Mouse (Mus musculus) embryonic facial prominence, embryonic 14.5 days (tissue): ENCODE measurements around the gene Hnf1a. TPM values are rescaled to one million over a fixed set of nuclear protein-coding genes. Genes with fewer than 3 reads are reported as not detected.

Source experiments
- ATAC-seq: fragments of 200-750 bp; cut with Nextera tagmentation; 2 replicates; pipeline ENCODE4 v1.8.0; 2017; ENCODE audit warnings: low read depth, moderate number of reproducible peaks, moderate TSS enrichment
- DNase-seq: peaks from one replicate; pipeline ENCODE4 v3.0.0-alpha.2; 2015; ENCODE audit warnings: low spot score
- H3K27ac ChIP-seq: fragments of 300-500 bp; sonication (generic); replicated peaks from 2 replicates; pipeline ENCODE4 v1.5.1; 2014; ENCODE audit warnings: low read depth, mild to moderate bottlenecking, low read length, moderate library complexity
- H3K27me3 ChIP-seq: fragments of 300-500 bp; sonication (generic); replicated peaks from 2 replicates; pipeline ENCODE4 v1.6.1; 2014; ENCODE audit warnings: low read length; ENCODE audit not compliant: control insufficient read depth, insufficient read depth
- H3K36me3 ChIP-seq: fragments of 300-500 bp; sonication (generic); 2 replicates; pipeline ENCODE4 v1.6.1; 2014; ENCODE audit warnings: low read length, mixed read lengths; ENCODE audit not compliant: control insufficient read depth, insufficient read depth
- H3K4me1 ChIP-seq: fragments of 300-500 bp; sonication (generic); 2 replicates; pipeline ENCODE4 v1.6.1; 2014; ENCODE audit warnings: antibody characterized with exemption, low read length; ENCODE audit not compliant: control insufficient read depth, insufficient read depth
- H3K4me2 ChIP-seq: fragments of 300-500 bp; sonication (generic); 2 replicates; pipeline ENCODE4 v1.6.1; 2014; ENCODE audit warnings: low read depth, mild to moderate bottlenecking, low read length, moderate library complexity, mixed read lengths
- H3K4me3 ChIP-seq: fragments of 300-500 bp; sonication (generic); 2 replicates; pipeline ENCODE4 v1.5.1; 2014; ENCODE audit warnings: low read depth, mild to moderate bottlenecking, low read length
- H3K9ac ChIP-seq: fragments of 300-500 bp; sonication (generic); 2 replicates; pipeline ENCODE4 v1.6.1; 2014; ENCODE audit warnings: low read depth, mild to moderate bottlenecking, low read length, moderate library complexity, mixed read lengths
- H3K9me3 ChIP-seq: fragments of 300-500 bp; sonication (generic); 2 replicates; pipeline ENCODE4 v1.6.1; 2016; ENCODE audit warnings: low read length; ENCODE audit not compliant: control insufficient read depth
- WGBS: fragments of 180-500 bp; shearing (Covaris S2); extraction: QIAGEN DNeasy Blood & Tissue Kit; methylation state at CpG from one replicate; pipeline ENCODE4 v1.1.7; 2014; 5-methylcytosine and 5-hydroxymethylcytosine counted together
- polyA plus RNA-seq: library from polyadenylated mRNA; unstranded; fragments of >200 nt; fragmentation: Nextera tagmentation; extraction: Ambion mirVana; gene quantifications from 2 replicates; pipeline ENCODE4 v1.2.1, GENCODE M21; 2014

The Hnf1a gene
- polyA plus RNA-seq, 1 experiment from 2014 or later = 0.10 TPM

- Histone ChIP-seq H3K36me3 (no peaks in the 10 kb centered on the region), H3K4me1 (no peaks in the 10 kb centered on the region; the same call in 1 of the 2 replicates), H3K9me3 (no peaks in the 10 kb centered on the region), H3K4me3 (no peak overlapping the region), H3K27ac (no peak overlapping the region; the same call in 1 of the 2 replicates), H3K9ac (no peak overlapping the region; the same call in 1 of the 2 replicates), H3K4me2 (no peak overlapping the region), H3K27me3 (no peaks in the 10 kb centered on the region)
- ATAC-seq (peak; percentile 77; the same call in 1 of the 2 replicates), DNase-seq (peak; percentile 63)
- 64% methylated on average over 2 of the region's 2 CpGs for WGBS
Measured at GRCm38 (mm10) chr5:115000503-115000902, 29.6 kb upstream of the Hnf1a start.

GRCm38 (mm10) chr5:114997327-114997726 lies 26.4 kb upstream of the Hnf1a start:
- no peak overlapping the region for H3K4me2 ChIP-seq
- H3K4me3 ChIP-seq = no peak overlapping the region
- H3K4me1 ChIP-seq = peaks cover 4% of the 10 kb centered on the region; the same call in 1 of the 2 replicates
- 74% methylated on average over 6 of the region's 6 CpGs for WGBS
- DNase-seq (no peak), ATAC-seq (no peak)
- no peaks in the 10 kb centered on the region for H3K27me3 ChIP-seq
- no peaks in the 10 kb centered on the region for H3K9me3 ChIP-seq
- H3K36me3 ChIP-seq = no peaks in the 10 kb centered on the region
- no peak overlapping the region for H3K9ac ChIP-seq
- H3K27ac ChIP-seq = no peak overlapping the region

GRCm38 (mm10) chr5:114996447-114996846 lies 25.6 kb upstream of the Hnf1a start:
- ATAC-seq = no peak
- H3K27ac ChIP-seq = no peak overlapping the region
- H3K27me3 ChIP-seq = no peaks in the 10 kb centered on the region
- no peak overlapping the region for H3K4me2 ChIP-seq
- H3K4me3 ChIP-seq = no peak overlapping the region
- no peak overlapping the region for H3K9ac ChIP-seq
- WGBS = 83% methylated on average over 16 of the region's 16 CpGs
- no peaks in the 10 kb centered on the region for H3K9me3 ChIP-seq
- no peaks in the 10 kb centered on the region for H3K36me3 ChIP-seq
- DNase-seq = no peak
- peaks cover 4% of the 10 kb centered on the region; the same call in 1 of the 2 replicates for H3K4me1 ChIP-seq

GRCm38 (mm10) chr5:114985074-114985473 lies 14.2 kb upstream of the Hnf1a start:
- no peaks in the 10 kb centered on the region for H3K27me3 ChIP-seq
- DNase-seq = no peak
- H3K9me3 ChIP-seq = no peaks in the 10 kb centered on the region

GRCm38 (mm10) chr5:114982001-114982400 lies 11.1 kb upstream of the Hnf1a start:
- Histone ChIP-seq H3K9ac (no peak overlapping the region), H3K4me3 (no peak overlapping the region), H3K9me3 (no peaks in the 10 kb centered on the region), H3K4me1 (peaks cover 5% of the 10 kb centered on the region; the same call in 1 of the 2 replicates), H3K36me3 (no peaks in the 10 kb centered on the region), H3K27ac (no peak overlapping the region), H3K27me3 (no peaks in the 10 kb centered on the region), H3K4me2 (no peak overlapping the region)
- WGBS = 49% methylated on average over 15 of the region's 15 CpGs
- ATAC-seq = no peak
- DNase-seq = no peak

More at GRCm38 (mm10) chr5:114985074-114985473, 14.2 kb upstream of the Hnf1a start:
- Histone ChIP-seq H3K27ac (no peak overlapping the region), H3K4me3 (no peak overlapping the region), H3K4me2 (no peak overlapping the region), H3K9ac (no peak overlapping the region), H3K4me1 (peaks cover 4% of the 10 kb centered on the region; the same call in 1 of the 2 replicates), H3K36me3 (no peaks in the 10 kb centered on the region)
- ATAC-seq = no peak

GRCm38 (mm10) chr5:114980122-114980748 lies 9.3 kb upstream of the Hnf1a start:
- Histone ChIP-seq H3K27ac (no peak overlapping the region), H3K9ac (peak overlapping the region; percentile 60), H3K27me3 (no peaks in the 10 kb centered on the region), H3K4me1 (peaks cover 5% of the 10 kb centered on the region; the same call in 1 of the 2 replicates), H3K9me3 (no peaks in the 10 kb centered on the region), H3K36me3 (no peaks in the 10 kb centered on the region), H3K4me2 (peak overlapping the region; percentile 94), H3K4me3 (peak overlapping the region; percentile 44)
- 25% methylated on average over 16 of the region's 16 CpGs for WGBS
- peak; percentile 42; the same call in 1 of the 2 replicates for ATAC-seq
- no peak for DNase-seq

GRCm38 (mm10) chr5:114979250-114980121 lies 8.6 kb upstream of the Hnf1a start:
- H3K4me2 ChIP-seq = peak overlapping the region; percentile 94
- peak overlapping the region; percentile 44 for H3K4me3 ChIP-seq
- 7% methylated on average over 32 of the region's 32 CpGs for WGBS
- H3K9me3 ChIP-seq = no peaks in the 10 kb centered on the region
- no peaks in the 10 kb centered on the region for H3K27me3 ChIP-seq
- H3K9ac ChIP-seq = peak overlapping the region; percentile 60
- H3K27ac ChIP-seq = peak overlapping the region; percentile 44; the same call in 1 of the 2 replicates
- ATAC-seq = peak; percentile 80
- H3K36me3 ChIP-seq = no peaks in the 10 kb centered on the region
- DNase-seq = peak; percentile 75
- H3K4me1 ChIP-seq = peaks cover 5% of the 10 kb centered on the region; the same call in 1 of the 2 replicates

GRCm38 (mm10) chr5:114978888-114979249 lies 8.0 kb upstream of the Hnf1a start:
- DNase-seq (peak; percentile 47), ATAC-seq (peak; percentile 33; the same call in 1 of the 2 replicates)
- Histone ChIP-seq H3K4me2 (peak overlapping the region; percentile 94), H3K4me3 (peak overlapping the region; percentile 44), H3K9ac (peak overlapping the region; percentile 60; the same call in 1 of the 2 replicates), H3K36me3 (no peaks in the 10 kb centered on the region), H3K27me3 (no peaks in the 10 kb centered on the region), H3K9me3 (no peaks in the 10 kb centered on the region), H3K27ac (no peak overlapping the region), H3K4me1 (peaks cover 5% of the 10 kb centered on the region; the same call in 1 of the 2 replicates)
- WGBS = 4% methylated on average over 6 of the region's 6 CpGs
